Mouse (Mus musculus) G1E (cell line): ENCODE measurements at regions not wholly inside any gene's neighbourhood (a gene's known extent, or its start where the extent isn't known, plus 50 kb on each side); places are given as distances from the start of the nearest gene placed in this dataset.

Experiments used
- CTCF ChIP-seq: IDR thresholded peaks from 2 replicates; pipeline ENCODE4 v1.5.1; 2012; ENCODE audit warnings: low read depth, low read length, inconsistent platforms, mixed read lengths
- GATA1 ChIP-seq: IDR thresholded peaks from 2 replicates; pipeline ENCODE4 v1.6.1; 2012; ENCODE audit warnings: borderline replicate concordance, low read length, inconsistent platforms, mixed read lengths
- GATA2 ChIP-seq: IDR thresholded peaks from 2 replicates; pipeline ENCODE4 v1.6.1; 2012; ENCODE audit warnings: low read depth, low read length, inconsistent platforms, borderline replicate concordance
- POLR2AphosphoS5 ChIP-seq: IDR thresholded peaks from 2 replicates; pipeline ENCODE4 v1.6.1; 2012; ENCODE audit warnings: low read depth, low read length, inconsistent platforms; ENCODE audit not compliant: insufficient replicate concordance
- TAL1 ChIP-seq: conservative IDR thresholded peaks from 2 replicates; pipeline ENCODE4 v1.6.1; 2012; ENCODE audit warnings: low read depth, low read length, inconsistent platforms, mixed read lengths

DNA sequence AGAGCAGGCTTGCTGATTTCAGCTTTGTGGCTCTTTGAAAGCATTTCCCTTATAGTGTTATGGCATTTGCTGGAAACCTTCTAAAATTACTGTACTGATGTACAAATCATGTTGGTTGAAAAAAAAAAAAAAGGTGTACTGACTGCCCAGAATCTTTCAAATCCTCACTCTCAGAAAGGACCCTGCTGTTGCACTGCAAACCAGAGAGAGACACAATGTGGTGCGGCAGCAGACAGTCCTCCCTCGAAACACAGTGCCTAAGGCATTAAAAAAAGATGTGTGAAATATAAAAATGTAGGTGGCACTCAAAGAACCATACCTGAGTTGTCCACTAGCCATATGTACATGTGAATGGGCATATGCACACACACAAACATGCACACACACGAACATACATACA is 128.3 kb downstream of the Actr3 start:
- TF ChIP-seq CTCF (no peak), TAL1 (no peak), POLR2AphosphoS5 (no peak), GATA1 (no peak), GATA2 (no peak)
